Mouse (Mus musculus) bone marrow macrophage, adult 2 months (primary cell): Measurements from ENCODE around the gene Mpdu1. TPM values are rescaled to one million over a fixed set of nuclear protein-coding genes. Genes with fewer than 3 reads are reported as not detected.
A peak's percentile ranks its signal among the peaks of the same experiment; 100 is the strongest.
"Not testable (repeated sequence)": the region's sequence is repeated elsewhere in the genome, so short reads cannot be mapped to it uniquely, and the experiment has no call there.

Experiments
- H3K27ac ChIP-seq: 2 replicates; pipeline ENCODE4 v1.5.1; 2012; ENCODE audit warnings: low read depth, low read length; ENCODE audit not compliant: insufficient read depth
- H3K4me1 ChIP-seq: 2 replicates; pipeline ENCODE4 v1.6.1; 2012; ENCODE audit warnings: low read length; ENCODE audit not compliant: control insufficient read depth, insufficient read depth
- H3K4me3 ChIP-seq: 2 replicates; pipeline ENCODE4 v1.5.1; 2012; ENCODE audit warnings: mild to moderate bottlenecking, low read length, moderate library complexity; ENCODE audit not compliant: insufficient read depth
- CTCF ChIP-seq: IDR thresholded peaks from 2 replicates; pipeline ENCODE4 v1.5.1; 2012; ENCODE audit warnings: low read depth, mild to moderate bottlenecking, low read length, moderate library complexity
- POLR2A ChIP-seq: IDR thresholded peaks from 2 replicates; pipeline ENCODE4 v1.6.1; 2012; ENCODE audit warnings: mild to moderate bottlenecking, low read depth, low read length, borderline replicate concordance
- polyA plus RNA-seq: library from polyadenylated mRNA; stranded (reverse); fragments of >200 nt; gene quantifications from 2 replicates; pipeline ENCODE4 v1.2.4, GENCODE M21; 2012; ENCODE audit not compliant: missing spikeins, insufficient read depth, insufficient read length

The Mpdu1 gene
- polyA plus RNA-seq, 1 experiment = 68.9 TPM

- no peak overlapping the region for H3K27ac ChIP-seq
- H3K4me1 ChIP-seq = no peaks in the 10 kb centered on the region
- TF ChIP-seq CTCF (no peak), POLR2A (no peak)
- no peak overlapping the region for H3K4me3 ChIP-seq
Observed at GRCm38 (mm10) chr11:69645860-69646259, 16.6 kb downstream of the Mpdu1 start.

- Histone ChIP-seq H3K4me3 (no peak overlapping the region), H3K4me1 (peaks cover 11% of the 10 kb centered on the region), H3K27ac (no peak overlapping the region)
- TF ChIP-seq CTCF (no peak), POLR2A (no peak)
Observed at GRCm38 (mm10) chr11:69635471-69635870, 27.0 kb downstream of the Mpdu1 start.

- H3K4me1 ChIP-seq = peaks cover 16% of the 10 kb centered on the region
Observed at GRCm38 (mm10) chr11:69633128-69633866, 29.1 kb downstream of the Mpdu1 start.

GRCm38 (mm10) chr11:69632284-69633089 lies 30.0 kb downstream of the Mpdu1 start, which contains the start of gene Fxr2:
TSS of gene Fxr2 (plus strand) at chr11:69632990.
- Histone ChIP-seq H3K4me3 (peak within 1 kb of the TSS; percentile 74), H3K27ac (peak within 1 kb of the TSS; percentile 67), H3K4me1 (peaks cover 16% of the 10 kb centered on the region)
- no peak for TF ChIP-seq CTCF
- TF ChIP-seq POLR2A = no peak

More at GRCm38 (mm10) chr11:69633128-69633866, 29.1 kb downstream of the Mpdu1 start:
- TF ChIP-seq POLR2A = no peak
- peak overlapping the region; percentile 61 for H3K27ac ChIP-seq
- peak overlapping the region; percentile 74 for H3K4me3 ChIP-seq

GRCm38 (mm10) chr11:69629802-69630201 lies 32.6 kb downstream of the Mpdu1 start:
- TF ChIP-seq POLR2A (no peak), CTCF (no peak)

GRCm38 (mm10) chr11:69628286-69628685 lies 34.2 kb downstream of the Mpdu1 start:
- H3K27ac ChIP-seq = no peak overlapping the region
- H3K4me1 ChIP-seq = peaks cover 11% of the 10 kb centered on the region
- no peak for TF ChIP-seq POLR2A
- peak; percentile 93 for TF ChIP-seq CTCF
- H3K4me3 ChIP-seq = no peak overlapping the region

More at GRCm38 (mm10) chr11:69629802-69630201, 32.6 kb downstream of the Mpdu1 start:
- Histone ChIP-seq H3K4me3 (no peak overlapping the region), H3K4me1 (peaks cover 13% of the 10 kb centered on the region), H3K27ac (no peak overlapping the region)

GRCm38 (mm10) chr11:69624339-69624738 lies 38.1 kb downstream of the Mpdu1 start:
- H3K27ac ChIP-seq, H3K4me3 ChIP-seq, H3K4me1 ChIP-seq: not testable (repeated sequence)

- no peak overlapping the region for H3K4me3 ChIP-seq
- TF ChIP-seq CTCF (no peak), POLR2A (no peak)
- no peak overlapping the region for H3K27ac ChIP-seq
- peaks cover 3% of the 10 kb centered on the region for H3K4me1 ChIP-seq
Observed at GRCm38 (mm10) chr11:69623006-69623405, 39.4 kb downstream of the Mpdu1 start.

GRCm38 (mm10) chr11:69622406-69622805 lies 40.0 kb downstream of the Mpdu1 start:
- TF ChIP-seq CTCF (no peak), POLR2A (no peak)
- H3K4me1 ChIP-seq = peaks cover 3% of the 10 kb centered on the region
- peak overlapping the region; percentile 65 for H3K4me3 ChIP-seq
- H3K27ac ChIP-seq = no peak overlapping the region
